Mouse (Mus musculus) heart, adult 2 months (tissue): ENCODE measurements at regions not wholly inside any gene's neighbourhood (a gene's known extent, or its start where the extent isn't known, plus 50 kb on each side); places are given as distances from the start of the nearest gene placed in this dataset.

ENCODE experiments used
- CTCF ChIP-seq: fragments of 200-600 bp; IDR thresholded peaks from 2 replicates; pipeline ENCODE4 v1.8.1; 2022; ENCODE audit warnings: antibody characterized with exemption, mild to moderate bottlenecking, moderate library complexity
- EP300 ChIP-seq: fragments of 200-500 bp; IDR thresholded peaks from 2 replicates; pipeline ENCODE4 v1.6.1; 2011; ENCODE audit warnings: low read depth, low read length, control low read depth; ENCODE audit not compliant: insufficient read depth

GRCm38 (mm10) chr16:42649767-42650166 lies 225.9 kb upstream of the Zbtb20 start:
- TF ChIP-seq EP300 (no peak), CTCF (no peak)
